Mouse (Mus musculus) urinary bladder, adult 18-20 months (tissue): Measurements from ENCODE around the gene U2af1.

Source experiments
- DNase-seq, 2 experiments: peaks; one replicate each; pipeline ENCODE4 v3.0.0; 2022; ENCODE audit warnings: low spot score in 2 of 2, mixed read lengths in 2 of 2

U2af1 gene

DNA sequence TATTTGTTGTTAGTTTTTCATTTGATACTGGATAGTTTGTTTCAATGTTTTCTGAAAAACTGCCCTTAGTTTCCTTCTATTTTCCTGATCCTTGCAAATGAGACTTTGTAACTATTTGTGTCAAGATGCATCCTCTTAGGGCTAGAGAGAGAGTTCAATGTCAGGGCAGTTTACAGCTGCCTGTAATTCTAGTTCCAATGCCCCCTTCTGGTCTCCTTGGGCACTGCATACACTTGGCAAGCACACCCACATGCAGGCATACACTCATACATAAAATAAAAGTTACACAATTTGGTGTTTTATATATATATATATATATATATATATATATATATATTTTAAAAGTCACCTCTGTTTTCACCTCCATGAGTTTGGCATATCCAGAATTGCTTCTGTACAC is 4.2 kb upstream of the U2af1 start:
- no peak for DNase-seq

DNA sequence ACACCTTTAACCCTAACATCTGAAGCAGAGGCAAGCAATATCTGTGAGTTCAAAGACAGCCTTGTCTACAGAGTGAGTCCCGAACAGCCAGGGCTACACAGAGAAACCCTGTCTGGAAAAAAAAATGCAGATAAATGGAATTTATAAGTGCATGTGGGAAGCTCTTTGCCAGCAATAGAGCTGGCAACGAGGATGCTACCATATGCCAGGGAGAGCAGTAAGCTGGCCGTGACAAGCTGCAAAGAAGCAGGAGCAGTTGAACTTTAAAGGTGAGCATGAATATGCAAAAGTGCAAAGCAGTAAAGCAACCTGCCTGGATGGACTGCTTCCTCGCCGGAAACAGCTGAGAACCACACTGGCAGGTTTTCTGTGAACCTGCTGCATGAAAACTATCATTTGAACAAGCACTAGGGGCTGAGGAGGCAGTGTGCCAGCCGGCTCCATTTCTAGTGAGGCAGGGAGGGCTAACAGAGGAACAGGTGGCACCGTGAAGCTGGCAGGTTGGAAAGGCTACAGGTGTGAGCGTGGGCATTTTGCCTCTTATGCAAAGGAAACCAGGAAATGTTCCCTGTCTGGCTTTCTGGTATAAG is 2.1 kb upstream of the U2af1 start:
- no peak for DNase-seq

DNA sequence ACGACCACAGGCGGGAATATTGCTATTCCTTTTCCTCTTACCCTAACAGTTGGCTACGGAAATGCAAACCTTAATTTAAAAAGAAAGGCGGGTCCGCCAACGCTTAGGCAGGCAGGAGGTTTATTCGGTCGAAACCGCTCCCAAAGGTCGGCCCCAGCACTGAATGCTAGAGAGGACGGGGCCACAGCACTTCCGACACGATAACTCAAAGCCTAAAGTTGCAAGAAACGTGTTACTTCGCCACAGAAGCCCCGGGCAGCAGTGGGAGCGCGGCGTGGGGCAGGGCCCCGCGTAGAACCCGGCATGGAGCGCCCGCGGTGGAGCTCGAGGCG is 590 bp downstream of the U2af1 start:
- DNase-seq: peak in 1 of 2 experiments; percentile 71

DNA sequence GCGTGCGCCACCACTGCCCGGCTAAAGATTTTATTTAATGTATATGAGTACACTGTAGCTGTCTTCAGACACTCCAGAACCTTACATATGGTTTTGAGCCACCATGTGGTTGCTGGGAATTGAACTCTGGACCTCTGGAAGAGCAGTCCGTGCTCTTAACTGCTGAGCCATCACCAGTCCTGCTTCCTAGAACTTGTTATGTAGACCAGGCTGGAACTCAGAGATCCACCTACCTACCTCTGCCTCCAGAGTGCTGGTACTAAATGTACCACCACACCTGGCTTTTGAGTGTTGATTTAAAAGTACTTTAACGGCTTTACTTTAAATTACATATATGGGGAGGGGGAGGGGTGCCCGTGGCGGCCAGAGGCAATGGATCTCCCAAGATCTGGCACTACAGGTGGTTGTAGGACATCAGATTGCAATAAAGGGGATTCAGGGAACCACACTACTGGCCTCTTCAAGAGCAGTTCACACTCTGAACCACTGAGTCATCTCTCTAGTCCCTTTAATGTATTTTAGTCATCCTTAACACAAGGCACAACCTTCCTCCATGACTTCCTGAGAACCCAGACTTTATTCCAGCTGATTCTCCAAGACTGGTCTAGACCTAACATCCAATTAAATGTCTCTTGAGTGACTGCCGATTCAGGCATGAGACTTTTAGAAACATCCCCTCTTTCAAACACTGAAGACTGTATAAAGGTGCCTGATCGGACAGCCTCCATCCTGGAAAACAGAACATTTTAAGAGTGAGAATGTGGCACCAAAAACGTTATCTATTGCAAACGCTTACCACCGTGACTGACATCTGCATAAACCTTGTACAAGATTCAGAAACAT is 1.3 kb downstream of the U2af1 start:
- DNase-seq: no peak

DNA sequence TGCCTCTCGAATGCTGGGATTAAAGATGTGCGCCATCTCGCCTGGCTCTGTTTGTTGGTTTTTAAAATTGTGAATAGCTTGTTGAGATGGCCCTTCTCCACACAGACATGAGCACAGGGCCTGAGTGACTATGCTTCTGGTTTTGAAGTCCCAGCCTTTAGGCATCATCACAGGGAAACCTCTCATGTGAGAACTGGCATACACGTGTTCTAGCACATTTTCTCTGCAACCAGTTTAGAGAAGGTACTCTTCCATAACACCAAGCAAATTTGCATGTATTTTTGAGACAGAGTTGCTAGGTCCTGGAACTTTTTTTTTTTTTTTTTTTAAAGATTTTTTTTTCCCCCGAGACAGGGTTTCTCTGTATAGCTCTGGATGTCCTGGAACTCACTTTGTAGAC is 2.0 kb downstream of the U2af1 start:
- DNase-seq: no peak

DNA sequence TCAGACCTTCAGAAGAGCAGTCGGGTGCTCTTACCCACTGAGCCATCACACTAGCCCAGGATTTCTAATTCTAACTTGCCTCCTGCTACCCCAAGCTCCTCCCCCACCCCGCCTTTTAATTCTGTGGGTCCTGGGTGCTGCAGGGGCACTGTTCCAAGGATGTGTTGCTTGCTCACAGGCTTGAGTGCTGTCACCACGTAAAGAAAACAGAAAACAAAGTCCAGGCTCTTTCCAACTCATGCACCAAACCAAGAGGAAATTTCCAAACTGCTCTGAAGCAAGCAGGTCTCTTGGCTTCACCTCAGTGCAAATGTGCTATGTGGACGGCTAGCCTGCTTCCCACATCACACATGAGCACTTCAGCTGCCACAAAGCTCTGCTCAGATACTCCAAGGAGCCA is 3.3 kb downstream of the U2af1 start:
- no peak for DNase-seq

DNA sequence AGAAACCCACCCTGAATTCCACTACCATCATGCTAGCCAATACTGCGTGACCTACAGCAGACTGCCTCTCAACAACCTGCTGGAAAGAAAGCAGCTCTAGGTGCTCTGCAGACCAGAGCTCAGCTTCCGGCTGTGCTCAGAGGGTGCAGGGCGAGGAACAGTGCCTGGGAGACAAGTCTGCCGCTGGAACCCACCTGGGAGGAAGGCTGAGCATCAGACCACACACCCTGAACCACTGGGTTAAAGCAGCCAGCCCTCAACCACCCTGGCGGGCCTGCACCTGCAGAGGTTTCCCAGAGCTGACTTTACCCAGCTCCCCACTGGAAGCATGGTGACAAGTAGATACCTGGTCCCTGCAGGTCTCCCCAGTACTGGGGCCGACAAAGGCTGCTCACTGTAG is 5.4 kb downstream of the U2af1 start:
- DNase-seq: no peak

DNA sequence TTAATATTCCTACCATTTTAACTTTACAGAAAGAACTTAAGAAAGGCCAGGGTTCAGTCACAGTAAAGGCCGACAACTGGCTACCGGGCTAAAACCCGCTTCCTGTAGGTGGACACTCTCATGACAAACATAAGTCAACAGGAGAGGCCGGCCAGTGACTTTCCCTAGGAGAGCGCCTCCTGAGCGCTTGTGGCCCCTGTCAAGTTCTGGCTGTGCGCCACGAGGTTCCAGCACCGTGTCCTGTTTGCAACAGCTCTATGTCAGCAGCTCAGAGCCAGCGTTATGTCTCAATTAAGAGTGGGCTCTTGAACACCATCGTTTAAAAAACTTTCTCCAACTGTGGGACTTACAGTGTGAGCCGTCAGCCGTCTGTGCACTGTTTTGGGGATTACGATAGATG is 6.5 kb downstream of the U2af1 start:
- DNase-seq: no peak

DNA sequence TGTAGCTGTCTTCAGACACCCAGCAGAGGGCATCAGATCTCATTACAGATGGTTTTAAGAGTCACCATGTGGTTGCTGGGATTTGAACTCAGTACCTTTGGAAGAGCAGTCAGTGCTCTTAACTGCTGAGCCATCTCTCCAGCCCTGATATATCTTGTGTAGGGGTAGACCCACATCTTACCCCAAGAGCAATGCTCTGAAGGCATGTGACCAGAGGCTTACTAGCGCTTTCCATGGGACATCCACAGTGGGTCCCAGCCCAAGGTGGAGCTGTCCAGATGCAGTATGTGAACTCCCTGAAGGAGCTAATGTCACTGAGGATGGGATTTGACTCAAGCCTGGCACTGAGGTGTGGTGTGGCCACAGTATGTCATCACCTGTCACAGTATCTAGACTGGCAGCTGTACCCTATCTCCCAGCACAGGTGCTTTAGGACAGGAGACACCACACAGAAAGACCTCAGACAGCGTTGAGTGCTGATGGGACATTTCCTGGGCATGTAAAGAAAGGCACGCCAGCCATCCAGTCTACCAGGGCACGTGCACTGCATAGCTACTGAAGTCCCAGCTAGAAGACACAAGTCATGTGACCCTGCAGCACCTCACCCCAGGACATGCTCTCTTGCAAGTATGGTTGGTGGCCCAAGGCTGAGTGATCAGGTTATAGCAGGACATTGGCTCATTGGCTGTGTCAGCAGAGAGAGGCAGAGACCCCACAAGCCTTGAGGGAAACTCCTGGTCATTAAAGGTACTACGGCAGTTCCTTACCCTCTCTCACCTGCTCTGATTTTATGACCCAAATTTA is 12.3 kb downstream of the U2af1 start:
- DNase-seq: no peak

DNA sequence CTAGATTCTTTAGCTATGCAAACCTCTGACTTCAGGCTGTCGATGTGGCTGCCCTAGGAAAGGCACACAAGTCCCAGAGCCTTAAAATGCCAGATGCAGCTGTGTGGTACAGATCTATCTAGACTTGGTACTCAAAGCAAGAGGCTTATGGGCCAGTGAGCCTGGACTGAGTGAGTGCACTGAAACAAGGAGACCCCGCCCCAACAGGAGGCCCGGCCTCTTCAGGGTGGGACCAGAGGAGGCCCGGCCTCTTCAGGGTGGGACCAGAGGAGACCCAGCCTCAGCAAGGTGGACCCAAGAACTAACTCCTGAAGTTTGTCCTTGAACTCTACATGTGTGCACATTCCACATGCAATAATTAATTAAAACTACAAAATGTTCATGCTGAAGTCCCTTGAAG is 15.8 kb downstream of the U2af1 start:
- DNase-seq: no peak

DNA sequence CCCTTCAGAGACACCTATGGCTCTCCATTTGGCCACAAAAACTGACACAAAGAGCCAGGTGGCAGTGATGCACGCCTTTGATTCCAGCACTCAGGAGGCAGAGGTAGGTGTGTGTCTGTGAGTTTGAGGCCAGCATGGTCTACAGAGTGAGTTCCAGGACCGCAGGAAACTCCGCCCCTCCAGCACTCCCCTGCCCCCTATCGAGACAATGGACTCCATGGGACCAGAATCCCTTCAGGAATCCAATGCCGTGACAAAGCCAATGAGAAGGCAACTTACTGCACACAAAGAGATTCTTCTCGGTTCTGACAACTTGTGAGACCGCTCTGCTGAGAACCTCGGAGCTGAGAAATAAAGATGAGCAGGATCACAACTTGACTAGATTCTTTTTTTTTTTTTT is 16.4 kb downstream of the U2af1 start:
- no peak for DNase-seq

DNA sequence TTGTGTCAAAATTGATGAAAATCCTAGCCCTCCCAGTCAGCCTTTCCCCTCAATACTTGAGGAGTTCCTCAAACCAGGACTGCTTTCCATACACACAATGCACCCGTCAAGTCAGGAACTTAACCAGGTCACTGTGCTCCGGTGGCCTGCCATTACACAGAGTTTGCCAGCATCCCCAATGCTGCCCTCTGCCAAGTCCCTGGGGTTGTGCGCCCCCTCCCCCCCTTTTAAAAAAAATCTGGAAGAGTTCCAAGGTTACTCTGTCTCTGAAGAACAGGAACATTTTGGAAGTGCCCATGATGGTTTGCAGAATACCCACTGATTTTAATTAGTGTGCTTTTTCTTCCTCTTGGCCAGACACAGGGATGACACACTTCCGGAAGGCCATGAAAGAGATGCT is 19.0 kb downstream of the U2af1 start:
- no peak for DNase-seq

DNA sequence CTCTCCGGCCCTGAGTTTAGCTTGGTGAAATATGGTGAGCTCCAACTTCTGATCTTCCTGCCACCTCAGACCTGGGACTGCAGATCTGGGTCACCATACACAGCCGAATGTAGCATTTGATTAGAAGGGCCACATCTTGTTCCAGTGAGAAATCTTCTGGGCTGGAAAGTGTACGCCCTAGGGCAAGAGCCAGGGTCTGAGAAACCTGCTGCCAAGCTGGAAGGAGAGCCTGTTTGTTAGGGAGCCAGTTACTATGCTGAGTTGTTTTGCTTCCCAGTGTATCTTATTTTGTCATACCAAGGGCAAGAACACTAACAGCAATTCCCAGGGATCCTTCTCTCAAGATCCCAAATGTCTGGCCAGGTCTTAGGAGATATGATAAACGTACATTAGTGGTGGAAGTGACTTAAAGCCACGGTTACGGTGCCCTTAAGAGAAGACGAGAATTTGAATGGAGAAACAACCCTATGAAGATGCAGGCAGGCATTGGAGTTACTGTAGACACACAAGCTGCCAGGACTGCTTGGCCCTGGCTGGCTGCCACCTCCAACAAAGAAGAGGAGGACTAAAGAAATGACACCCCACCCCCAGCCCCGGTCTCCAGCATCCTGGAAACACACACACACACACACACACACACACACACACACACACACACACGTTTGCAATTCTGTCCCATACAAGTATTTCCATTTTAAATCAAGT is 20.7 kb downstream of the U2af1 start:
- DNase-seq: no peak

DNA sequence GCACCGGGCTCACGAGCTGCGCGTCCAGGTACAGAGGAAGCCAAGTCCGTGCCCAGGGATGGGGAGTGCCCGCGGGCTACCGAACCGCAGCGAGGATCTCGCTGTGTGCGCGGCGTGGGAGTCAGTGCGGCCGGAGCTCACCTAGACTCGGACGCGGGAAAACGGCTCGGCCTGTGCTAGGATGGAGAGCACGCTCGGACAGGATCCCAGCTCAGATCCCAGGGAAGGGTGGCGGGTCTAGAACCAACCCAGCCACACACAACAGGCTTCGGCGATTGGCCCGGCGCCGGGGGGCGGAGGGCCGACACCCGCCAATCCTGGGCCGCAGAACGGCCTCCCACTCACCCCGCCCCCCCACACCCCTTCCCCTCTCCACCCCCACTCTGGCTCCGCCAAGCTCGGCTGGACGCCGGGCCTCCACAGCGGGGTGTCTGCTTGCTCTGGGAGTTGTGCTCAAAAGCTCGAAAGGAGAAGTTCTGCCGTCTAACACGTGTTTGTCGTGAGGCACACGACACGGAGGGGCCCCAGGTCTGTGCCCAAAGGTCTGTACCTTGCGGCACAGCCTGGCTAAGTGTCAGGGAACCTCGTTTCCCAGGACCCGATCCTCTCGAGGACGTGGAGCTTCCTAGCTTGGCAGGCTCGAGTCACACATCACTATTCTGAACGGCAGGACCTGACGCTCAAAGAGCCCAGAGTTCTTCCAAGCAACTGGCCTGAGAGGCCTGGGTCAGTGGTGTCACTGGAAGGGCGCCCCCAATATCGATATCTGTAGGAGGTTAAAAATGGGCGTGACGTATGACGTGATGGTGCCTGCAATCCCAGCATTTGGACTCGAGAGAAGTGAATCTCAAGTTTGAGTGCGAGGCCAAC is 21.5 kb downstream of the U2af1 start, which contains the start of gene Cbs:
Gene Cbs, minus strand, starts transcription at position 297 of the 870 bp plus-strand sequence.
- peak; percentile 57 to 80 for DNase-seq

DNA sequence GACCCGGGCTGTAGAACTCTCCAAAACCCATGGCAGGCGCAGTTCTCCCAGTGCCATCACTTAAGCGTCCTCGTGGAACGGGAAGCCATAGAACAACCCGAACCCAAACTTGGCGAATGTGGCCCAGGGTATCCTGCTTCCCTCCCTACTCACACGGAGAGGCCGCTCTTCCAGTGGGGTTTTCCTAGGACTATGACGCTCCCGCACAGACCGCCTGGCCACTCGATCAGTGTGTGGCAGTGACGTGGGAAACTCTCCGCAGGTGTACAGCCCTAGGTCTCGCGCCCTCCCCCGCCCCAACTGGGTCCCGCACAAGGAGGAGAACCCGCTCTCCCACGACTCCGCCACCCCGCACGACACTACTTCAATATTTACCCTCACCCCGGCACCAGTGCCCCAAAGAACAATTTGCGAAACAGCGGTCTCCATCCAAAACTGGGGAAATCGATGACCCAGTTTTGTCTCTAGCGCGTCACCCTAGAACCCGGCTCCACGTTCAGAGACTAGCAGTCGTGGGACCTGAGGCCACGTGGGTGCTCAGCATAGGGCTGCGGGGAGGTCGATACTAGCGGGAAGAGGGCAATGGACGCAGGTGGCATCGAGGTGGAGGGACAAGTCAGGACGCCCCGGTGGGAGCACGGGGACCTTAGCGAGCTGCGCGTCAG is 22.3 kb downstream of the U2af1 start:
- DNase-seq: peak in 1 of 2 experiments; percentile 20

DNA sequence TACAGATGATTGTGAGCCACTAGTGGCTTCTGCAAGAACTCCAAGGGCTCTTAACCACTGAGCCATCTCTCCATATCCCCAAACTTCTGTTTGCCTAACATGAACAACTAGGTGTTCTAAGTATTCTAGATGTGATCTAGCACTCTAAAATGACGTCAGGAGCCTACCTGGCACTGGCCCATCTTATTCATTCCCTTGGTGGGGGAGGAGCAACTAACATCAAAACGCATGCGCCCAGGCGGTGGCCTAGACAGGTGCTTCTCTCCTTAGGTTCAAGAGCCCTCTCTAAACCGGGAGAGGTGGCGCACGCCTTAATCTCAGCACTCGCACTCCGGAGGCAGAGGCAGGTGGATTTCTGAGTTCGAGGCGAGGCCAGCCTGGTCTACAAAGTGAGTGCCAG is 22.9 kb downstream of the U2af1 start:
- no peak for DNase-seq

DNA sequence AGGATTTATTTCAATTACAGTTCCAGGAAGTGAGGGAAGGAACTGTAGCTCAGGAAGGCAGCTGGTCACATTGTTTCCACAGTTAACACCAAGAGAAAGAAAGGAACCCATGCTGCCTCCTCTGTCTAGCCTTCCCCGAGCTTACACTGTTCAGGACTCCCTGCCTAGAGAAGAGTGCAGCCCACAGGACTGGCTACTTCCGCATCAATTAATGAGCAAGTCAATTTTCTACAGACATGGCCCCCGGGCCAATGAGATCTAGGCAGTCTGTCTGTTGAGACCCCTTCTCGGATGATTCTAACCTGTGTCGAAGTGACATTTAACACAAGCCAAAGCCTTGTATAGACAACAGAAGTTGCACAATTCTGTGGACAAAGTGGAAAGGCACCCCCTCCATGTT is 23.8 kb downstream of the U2af1 start:
- DNase-seq: no peak

DNA sequence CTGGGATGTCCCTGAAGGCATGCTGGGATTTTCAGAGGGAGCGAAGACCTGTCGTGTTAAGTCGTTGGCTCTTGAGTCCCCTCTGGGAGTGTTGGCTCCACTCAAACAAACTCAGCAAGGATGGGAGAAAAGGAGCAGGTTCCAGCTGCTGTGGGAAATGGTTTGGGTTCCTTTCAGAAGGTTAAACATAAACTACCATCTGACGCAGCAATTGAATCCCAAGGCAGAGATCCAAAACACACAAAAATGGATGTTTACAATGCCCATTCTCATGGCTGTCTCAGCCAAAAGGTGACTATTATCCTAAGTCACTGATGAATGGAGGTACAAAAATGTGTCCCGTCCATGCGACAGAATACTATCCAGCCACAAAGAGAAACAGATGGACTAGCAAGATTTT is 25.7 kb downstream of the U2af1 start:
- DNase-seq: no peak

DNA sequence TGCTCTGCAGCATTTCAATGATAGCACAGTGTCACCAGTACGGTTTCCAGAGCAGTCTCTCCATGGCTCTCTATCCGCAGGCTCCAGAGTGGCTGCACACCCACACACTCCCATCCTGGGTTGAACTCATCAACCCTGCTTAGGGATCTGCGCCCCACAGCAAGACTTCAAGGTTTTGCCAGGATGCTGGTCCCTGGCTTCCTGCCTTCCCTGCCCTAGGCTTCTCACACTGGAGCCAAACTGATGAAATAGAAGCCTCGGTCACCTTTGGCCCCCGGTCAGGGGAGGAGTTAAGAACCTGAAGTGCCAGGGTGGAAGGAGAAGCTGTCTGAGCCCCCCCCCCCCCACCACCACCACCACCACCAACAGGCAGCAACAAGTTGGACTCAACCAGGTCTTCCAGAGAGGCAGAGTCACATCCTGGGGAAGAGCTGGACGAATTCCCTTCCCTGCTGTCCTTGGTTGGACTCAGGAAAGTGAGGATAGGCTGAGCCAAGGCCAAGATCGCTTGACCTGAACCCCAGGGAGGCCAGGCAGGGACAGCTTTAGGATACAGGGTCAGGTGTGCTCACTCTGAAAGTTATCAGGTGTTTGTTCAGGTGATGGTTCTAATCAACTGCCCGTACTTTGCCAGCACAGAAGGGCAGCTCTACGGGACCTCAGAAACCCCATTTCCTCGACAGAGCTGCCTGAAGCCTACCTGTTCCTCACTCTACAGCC is 27.5 kb downstream of the U2af1 start:
- DNase-seq: no peak

DNA sequence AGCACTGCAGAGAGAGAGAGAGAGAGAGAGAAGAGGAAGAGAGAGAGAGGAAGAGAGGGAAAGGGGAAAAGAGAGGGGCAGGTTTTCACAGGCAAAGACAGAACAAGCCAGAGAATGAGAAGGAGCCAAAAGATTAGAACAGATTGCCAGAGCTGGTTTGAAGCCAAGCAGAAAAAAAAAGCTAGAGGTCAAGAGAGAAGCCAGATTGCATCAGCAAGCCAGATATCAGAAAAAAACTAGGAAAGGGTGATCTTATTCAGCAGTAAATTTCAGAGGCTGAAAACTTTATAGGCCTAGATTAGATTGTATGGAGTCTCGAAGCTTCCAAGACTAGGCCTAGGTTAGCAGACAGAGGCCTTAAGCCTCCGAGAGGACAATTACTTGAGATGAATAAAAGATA is 30.7 kb downstream of the U2af1 start:
- DNase-seq: no peak
